Mouse (Mus musculus) midbrain, postnatal 0 days (tissue): Measurements from ENCODE around the gene Ptcd2. TPM values are rescaled to one million over a fixed set of nuclear protein-coding genes. Genes with fewer than 3 reads are reported as not detected.

Experiments
- ATAC-seq: fragments of 200-750 bp; cut with Nextera tagmentation; 2 replicates; pipeline ENCODE4 v1.8.0; 2017; ENCODE audit warnings: moderate number of reproducible peaks, mild to moderate bottlenecking, moderate TSS enrichment, moderate library complexity; ENCODE audit not compliant: low FRiP score
- DNase-seq: peaks from one replicate; pipeline ENCODE4 v3.0.0-alpha.2; 2015; ENCODE audit warnings: low spot score
- H3K27ac ChIP-seq: fragments of 300-500 bp; sonication (generic); 2 replicates; pipeline ENCODE4 v1.5.1; 2014; ENCODE audit warnings: low read depth, mild to moderate bottlenecking, low read length, mixed read lengths
- H3K27me3 ChIP-seq: fragments of 300-500 bp; sonication (generic); 2 replicates; pipeline ENCODE4 v1.6.1; 2014; ENCODE audit warnings: low read length, control low read depth, mixed read lengths; ENCODE audit not compliant: insufficient read depth
- H3K36me3 ChIP-seq: fragments of 300-500 bp; sonication (generic); 2 replicates; pipeline ENCODE4 v1.6.1; 2014; ENCODE audit warnings: low read length, control low read depth, mixed read lengths; ENCODE audit not compliant: insufficient read depth
- H3K4me1 ChIP-seq: fragments of 300-500 bp; sonication (generic); 2 replicates; pipeline ENCODE4 v1.6.1; 2014; ENCODE audit warnings: mild to moderate bottlenecking, control low read depth, antibody characterized with exemption, low read length, mixed read lengths; ENCODE audit not compliant: insufficient read depth
- H3K4me2 ChIP-seq: fragments of 300-500 bp; sonication (generic); 2 replicates; pipeline ENCODE4 v1.6.1; 2014; ENCODE audit warnings: low read depth, mild to moderate bottlenecking, low read length, mixed read lengths; ENCODE audit not compliant: poor library complexity, severe bottlenecking
- H3K4me3 ChIP-seq: fragments of 300-500 bp; sonication (generic); 2 replicates; pipeline ENCODE4 v1.5.1; 2014; ENCODE audit warnings: low read depth, mild to moderate bottlenecking, low read length, moderate library complexity
- H3K9ac ChIP-seq: fragments of 300-500 bp; sonication (generic); replicated peaks from 2 replicates; pipeline ENCODE4 v1.6.1; 2014; ENCODE audit warnings: mild to moderate bottlenecking, low read length, moderate library complexity, mixed read lengths; ENCODE audit not compliant: poor library complexity, severe bottlenecking
- H3K9me3 ChIP-seq: fragments of 300-500 bp; sonication (generic); 2 replicates; pipeline ENCODE4 v1.6.1; 2016; ENCODE audit warnings: low read length, control low read depth
- CTCF ChIP-seq: IDR thresholded peaks from 2 replicates; pipeline ENCODE4 v1.5.1; 2016; ENCODE audit warnings: antibody characterized with exemption, mild to moderate bottlenecking
- WGBS: fragments of 180-500 bp; shearing (Covaris S2); extraction: QIAGEN DNeasy Blood & Tissue Kit; methylation state at CpG from one replicate; pipeline ENCODE4 v1.1.7; 2014; 5-methylcytosine and 5-hydroxymethylcytosine counted together
- polyA plus RNA-seq: library from polyadenylated mRNA; unstranded; fragments of >200 nt; fragmentation: Nextera tagmentation; extraction: Ambion mirVana; gene quantifications from 2 replicates; pipeline ENCODE4 v1.2.1, GENCODE M21; 2015
- total RNA-seq: library from RNA; depleted of rRNA; stranded (reverse); fragments of >200 nt; gene quantifications from 2 replicates; pipeline ENCODE4 v1.2.3, GENCODE M21; 2014

The Ptcd2 gene
- total and polyA plus RNA-seq, 2 experiments from 2014 or later: 41.8 to 51.5 TPM

DNA sequence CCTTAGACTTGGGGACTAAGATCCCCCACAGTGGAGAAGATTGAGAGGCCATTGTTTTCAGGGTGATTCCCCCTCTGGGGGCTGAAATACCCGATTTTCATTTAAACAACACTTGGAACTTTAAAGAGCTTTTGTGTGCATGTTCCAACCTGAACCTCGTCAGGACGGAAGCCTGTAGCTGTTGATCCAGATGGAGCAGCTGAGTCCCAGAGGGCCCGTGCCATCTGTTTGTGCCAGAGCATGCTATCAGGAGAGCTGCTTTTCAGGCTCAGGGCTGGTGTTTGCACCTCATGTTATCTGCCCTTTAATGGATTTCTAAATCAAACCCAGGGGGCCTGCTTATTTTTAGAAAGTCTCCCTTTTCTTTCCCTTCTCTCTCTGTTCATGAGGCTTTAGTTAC lies 19.4 kb upstream of the Ptcd2 start:
- ATAC-seq (no peak), DNase-seq (peak; percentile 35)
- WGBS: 48% methylated on average over 4 of the region's 4 CpGs
- H3K27ac ChIP-seq: no peak overlapping the region
- no peak for TF ChIP-seq CTCF
- H3K4me1 ChIP-seq: no peaks in the 10 kb centered on the region
- no peaks in the 10 kb centered on the region for H3K27me3 ChIP-seq
- H3K4me3 ChIP-seq: no peak overlapping the region
- no peaks in the 10 kb centered on the region for H3K9me3 ChIP-seq
- H3K36me3 ChIP-seq: peaks cover 10% of the 10 kb centered on the region; the same call in 1 of the 2 replicates
- no peak overlapping the region for H3K9ac ChIP-seq
- no peak overlapping the region for H3K4me2 ChIP-seq

DNA sequence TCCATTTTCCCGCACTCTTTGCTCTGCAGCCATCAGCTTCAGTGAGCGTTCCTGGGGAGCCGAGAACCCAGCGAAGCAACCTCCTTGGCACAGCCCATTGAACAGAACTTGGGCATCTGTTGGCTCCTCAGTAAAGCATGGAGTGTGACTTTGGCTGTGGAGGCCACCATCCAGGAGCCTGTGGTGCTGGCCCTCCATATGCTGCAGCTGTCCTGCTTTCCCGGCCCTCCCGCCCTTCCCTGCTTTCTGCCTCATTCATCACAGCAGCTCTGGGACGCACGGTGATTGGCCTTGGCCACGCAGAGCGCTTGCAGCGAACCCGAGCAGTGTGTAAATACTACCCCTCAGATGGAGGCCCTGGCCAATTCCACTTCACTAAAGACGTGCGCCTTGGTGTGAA lies 14.4 kb upstream of the Ptcd2 start:
- H3K27ac ChIP-seq: no peak overlapping the region
- ATAC-seq: peak; percentile 49; the same call in 1 of the 2 replicates
- H3K4me3 ChIP-seq: no peak overlapping the region
- no peaks in the 10 kb centered on the region for H3K4me1 ChIP-seq
- no peak overlapping the region for H3K9ac ChIP-seq
- peak; percentile 82 for DNase-seq
- no peak for TF ChIP-seq CTCF
- no peak overlapping the region for H3K4me2 ChIP-seq
- H3K9me3 ChIP-seq: no peaks in the 10 kb centered on the region
- no peaks in the 10 kb centered on the region for H3K27me3 ChIP-seq
- peaks cover 7% of the 10 kb centered on the region; the same call in 1 of the 2 replicates for H3K36me3 ChIP-seq
- whole genome bisulfite sequencing: 79% methylated on average over 14 of the region's 14 CpGs

DNA sequence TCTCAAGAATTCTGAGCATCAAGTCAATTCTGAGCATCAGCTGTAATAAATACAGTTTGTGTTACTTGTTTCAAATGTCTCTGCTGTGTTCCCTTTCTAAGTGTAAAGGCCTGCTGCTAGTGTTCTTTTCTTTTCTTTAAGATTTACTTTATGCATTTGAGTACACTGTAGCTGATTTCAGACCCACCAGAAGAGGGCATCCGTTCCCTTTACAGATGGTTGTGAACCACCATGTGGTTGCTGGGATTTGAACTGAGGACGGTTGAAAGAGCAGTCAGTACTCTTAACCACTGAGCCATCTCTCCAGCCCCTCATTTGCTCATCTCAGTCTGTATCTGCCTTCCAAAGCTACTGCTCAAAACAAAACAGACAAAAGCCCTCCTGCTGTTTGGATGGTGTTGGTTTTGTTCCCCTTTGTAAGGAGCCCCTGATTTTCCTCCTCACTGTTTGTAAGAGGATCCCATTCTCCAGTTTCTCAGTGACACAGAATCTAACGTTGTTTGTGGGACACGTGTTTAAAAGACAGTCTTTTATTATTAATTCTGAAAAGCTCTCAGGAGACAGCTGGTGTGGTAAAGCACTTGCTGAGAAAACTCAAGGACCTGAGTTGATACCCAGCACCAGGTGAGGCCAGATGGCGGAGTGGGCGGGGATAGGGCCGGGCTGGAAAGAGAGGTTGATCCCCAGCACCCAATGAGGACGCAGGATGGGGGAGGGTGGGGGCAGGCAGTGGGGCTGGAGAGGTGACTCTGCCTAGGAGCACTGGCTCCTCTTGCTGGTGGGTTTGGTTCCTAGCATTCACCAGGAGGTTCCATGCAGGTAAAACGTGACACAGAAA lies 12.1 kb upstream of the Ptcd2 start:
- H3K27me3 ChIP-seq: no peaks in the 10 kb centered on the region
- no peaks in the 10 kb centered on the region for H3K4me1 ChIP-seq
- no peak overlapping the region for H3K27ac ChIP-seq
- ATAC-seq (no peak), DNase-seq (no peak)
- H3K36me3 ChIP-seq: peaks cover 1% of the 10 kb centered on the region; the same call in 1 of the 2 replicates
- peak; percentile 54 for TF ChIP-seq CTCF
- H3K4me2 ChIP-seq: no peak overlapping the region
- H3K9me3 ChIP-seq: no peaks in the 10 kb centered on the region
- no peak overlapping the region for H3K4me3 ChIP-seq
- 40% methylated on average over 9 of the region's 9 CpGs for WGBS
- H3K9ac ChIP-seq: no peak overlapping the region

DNA sequence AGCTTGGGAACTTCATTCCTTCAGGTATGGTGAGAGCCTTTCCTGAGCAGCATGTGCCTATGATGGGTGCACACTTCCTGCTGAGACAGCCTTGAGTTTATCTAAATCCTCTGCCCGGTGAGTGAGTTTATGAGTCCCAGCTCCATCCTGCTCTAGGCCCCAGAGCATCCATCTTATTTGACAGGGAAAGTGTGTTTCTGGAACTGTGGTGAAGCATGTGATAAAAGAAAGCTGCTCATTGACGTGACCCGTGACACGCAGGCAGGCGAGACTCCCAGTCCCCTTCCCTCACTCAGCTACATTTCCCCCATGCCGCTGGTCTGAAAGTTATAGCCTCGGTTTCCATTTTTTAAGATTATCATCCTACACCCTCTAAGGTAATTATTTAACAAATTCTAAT lies 11.4 kb upstream of the Ptcd2 start:
- 93% methylated on average over 7 of the region's 7 CpGs for WGBS
- no peak for ATAC-seq

DNA sequence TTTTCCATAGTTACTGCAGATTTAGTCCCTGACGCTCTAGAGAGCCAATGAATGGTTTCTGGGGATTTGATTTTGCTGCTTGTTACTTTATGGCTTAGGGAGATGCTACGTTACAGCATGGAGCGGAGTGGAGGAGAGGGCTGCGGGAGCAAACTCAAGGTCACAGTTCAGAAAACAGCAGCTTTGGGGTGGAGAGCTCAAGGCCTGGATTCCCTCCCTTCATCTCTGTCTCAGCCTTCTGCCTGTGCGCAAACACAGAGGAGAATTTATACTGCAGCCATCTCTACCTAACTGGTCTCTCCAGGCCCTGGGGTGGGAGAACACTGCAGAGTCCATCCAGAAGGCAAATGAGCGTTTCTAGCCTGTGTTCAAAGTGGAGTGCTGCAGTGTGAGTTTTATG lies 10.6 kb upstream of the Ptcd2 start:
- ATAC-seq (no peak), DNase-seq (no peak)
- Histone ChIP-seq H3K27me3 (no peaks in the 10 kb centered on the region), H3K36me3 (peaks cover 5% of the 10 kb centered on the region; the same call in 1 of the 2 replicates), H3K27ac (no peak overlapping the region), H3K4me2 (no peak overlapping the region), H3K4me1 (no peaks in the 10 kb centered on the region), H3K9me3 (no peaks in the 10 kb centered on the region), H3K9ac (no peak overlapping the region), H3K4me3 (no peak overlapping the region)
- TF ChIP-seq CTCF: no peak
- WGBS: 90% methylated on average over 6 of the region's 6 CpGs

More for the DNA sequence above, 11.4 kb upstream of the Ptcd2 start:
- DNase-seq: no peak
- peaks cover 4% of the 10 kb centered on the region; the same call in 1 of the 2 replicates for H3K36me3 ChIP-seq
- no peaks in the 10 kb centered on the region for H3K4me1 ChIP-seq
- H3K9me3 ChIP-seq: no peaks in the 10 kb centered on the region
- H3K9ac ChIP-seq: no peak overlapping the region
- H3K27ac ChIP-seq: no peak overlapping the region
- H3K27me3 ChIP-seq: no peaks in the 10 kb centered on the region
- no peak overlapping the region for H3K4me3 ChIP-seq
- H3K4me2 ChIP-seq: no peak overlapping the region
- no peak for TF ChIP-seq CTCF

DNA sequence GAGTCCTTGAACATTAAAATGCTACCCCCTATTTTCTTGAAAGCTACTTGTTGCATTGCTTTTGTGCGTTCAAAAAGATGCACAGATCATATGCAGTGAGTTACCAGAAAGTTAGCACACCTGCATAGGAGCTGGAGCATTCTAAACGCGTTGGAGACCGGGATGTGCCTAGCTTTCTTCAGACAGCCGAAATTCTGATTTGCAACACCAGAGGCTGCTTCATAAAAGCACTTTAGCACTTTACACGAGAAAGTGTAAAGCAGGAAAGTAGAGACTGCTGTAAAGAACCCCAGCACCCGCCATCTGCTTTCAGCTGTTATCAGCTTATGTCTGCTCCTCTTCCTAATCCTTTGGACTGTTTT lies 9.0 kb upstream of the Ptcd2 start:
- H3K27me3 ChIP-seq: no peaks in the 10 kb centered on the region
- H3K36me3 ChIP-seq: peaks cover 8% of the 10 kb centered on the region
- H3K9ac ChIP-seq: peak overlapping the region; percentile 26; the same call in 1 of the 2 replicates
- DNase-seq (no peak), ATAC-seq (no peak; the same call in none of the 2 replicates)
- H3K27ac ChIP-seq: peak overlapping the region; percentile 67
- no peaks in the 10 kb centered on the region for H3K9me3 ChIP-seq
- no peak for TF ChIP-seq CTCF
- H3K4me1 ChIP-seq: no peaks in the 10 kb centered on the region
- H3K4me3 ChIP-seq: peak overlapping the region; percentile 41
- WGBS: 2% methylated on average over 7 of the region's 7 CpGs
- peak overlapping the region; percentile 62 for H3K4me2 ChIP-seq
